Mouse (Mus musculus) gastrocnemius, postnatal 14 days (tissue): ENCODE data around the gene Ly6g6d. TPM values are rescaled to one million over a fixed set of nuclear protein-coding genes. Genes with fewer than 3 reads are reported as not detected.

Source experiments
- DNase-seq: peaks from one replicate; pipeline ENCODE4 v3.0.0; 2021; ENCODE audit warnings: mixed read lengths
- intact Hi-C: fragments of 180-260 bp; cut with DNase I; formaldehyde crosslinking; loops from one replicate; pipeline ENCODE4 v1.15.1; 2025; ENCODE audit warnings: low total_unique reads
- total RNA-seq, 2 experiments: library from RNA; stranded (reverse); gene quantifications; 2 replicates each; pipeline ENCODE4 v1.2.3; 2021

Gene Ly6g6d
- total RNA-seq, 2 experiments from 2014 or later: 0.64 TPM

GRCm38 (mm10) chr17:35076507-35077176, 1.2 kb downstream of the Ly6g6d start, which contains the start of gene Ly6g6e:
Gene Ly6g6e (plus strand): TSS chr17:35076902.
- intact Hi-C loops: no loop called here
- DNase-seq: no peak

DNA sequence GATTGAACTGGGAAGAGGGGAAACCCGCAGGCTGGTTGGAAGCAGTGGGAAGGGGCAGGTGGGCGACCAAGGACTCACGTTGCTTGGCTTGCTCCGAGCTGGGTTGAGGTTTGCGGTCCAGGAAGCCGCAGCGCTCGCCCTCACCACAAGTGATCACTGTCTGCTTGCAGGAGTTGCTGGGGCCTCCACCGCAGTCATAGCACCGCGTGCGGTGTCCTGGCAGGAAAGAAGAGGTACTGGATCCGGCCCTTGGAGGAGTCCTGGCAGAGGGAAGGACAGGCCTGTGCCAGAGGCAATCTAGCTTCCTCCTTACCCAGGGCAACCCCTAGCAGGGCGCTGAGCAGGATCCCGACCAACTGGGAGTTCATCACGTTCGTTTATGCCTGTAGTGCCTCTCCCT, 3.8 kb downstream of the Ly6g6d start:
- DNase-seq: no peak
- intact Hi-C loops: no loop called here

DNA sequence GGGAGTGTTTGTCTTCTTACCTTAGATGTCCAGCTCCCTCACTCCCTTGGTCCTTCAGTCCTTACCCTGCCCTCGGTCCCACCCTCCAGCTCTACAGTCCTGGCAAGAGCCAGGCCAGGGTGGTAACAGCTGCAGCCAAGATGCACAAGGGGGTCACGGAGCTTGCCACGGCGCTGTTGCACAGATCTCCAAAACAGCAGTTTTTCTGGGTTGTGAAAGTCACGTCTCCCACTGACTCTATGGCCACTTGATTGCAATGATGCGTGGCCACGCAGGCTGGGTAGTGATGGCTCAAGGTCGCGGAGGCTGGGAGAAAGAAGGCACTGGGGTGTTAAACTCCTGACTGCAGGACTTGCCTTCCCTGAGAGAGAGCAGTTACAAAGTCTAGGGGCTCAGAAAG, 6.4 kb downstream of the Ly6g6d start:
- intact Hi-C loops: no loop called here
- DNase-seq: no peak

GRCm38 (mm10) chr17:35070556-35071229, 7.2 kb downstream of the Ly6g6d start:
- intact Hi-C loops: no loop called here
- no peak for DNase-seq

DNA sequence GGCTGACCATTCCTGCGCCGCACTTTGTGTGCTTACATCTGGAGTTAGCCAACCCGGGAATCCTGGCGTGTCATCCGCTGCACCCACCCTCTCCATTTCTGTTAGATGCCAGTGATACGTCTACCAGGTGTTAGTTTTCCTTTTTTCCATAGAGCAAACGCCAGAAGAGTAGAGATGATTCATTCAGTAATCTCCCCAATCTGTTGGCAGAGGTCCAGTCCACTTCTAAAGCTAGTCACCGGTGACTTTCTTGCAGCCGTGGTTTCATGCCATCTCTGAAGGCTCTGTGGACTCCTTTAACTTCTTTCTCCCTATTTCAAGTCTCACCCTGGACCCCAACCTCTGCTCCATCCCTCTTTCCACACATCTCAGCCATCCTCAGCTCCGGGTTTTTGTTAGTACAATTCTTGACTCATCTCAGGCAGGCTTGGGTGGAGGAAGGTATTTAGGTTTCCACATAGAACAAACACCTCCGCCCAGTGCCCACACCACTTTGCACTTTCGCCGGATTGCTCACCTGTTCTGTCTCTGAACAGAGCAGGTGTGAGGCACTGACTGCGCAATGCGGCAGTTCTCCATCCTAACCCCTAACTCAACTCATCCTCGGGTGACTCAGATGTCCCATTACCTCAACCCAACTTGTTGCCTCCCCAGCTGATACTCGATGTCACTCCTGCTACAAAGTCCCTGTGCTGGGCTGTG, 9.5 kb downstream of the Ly6g6d start:
- intact Hi-C loops: no loop called here
- DNase-seq: no peak

DNA sequence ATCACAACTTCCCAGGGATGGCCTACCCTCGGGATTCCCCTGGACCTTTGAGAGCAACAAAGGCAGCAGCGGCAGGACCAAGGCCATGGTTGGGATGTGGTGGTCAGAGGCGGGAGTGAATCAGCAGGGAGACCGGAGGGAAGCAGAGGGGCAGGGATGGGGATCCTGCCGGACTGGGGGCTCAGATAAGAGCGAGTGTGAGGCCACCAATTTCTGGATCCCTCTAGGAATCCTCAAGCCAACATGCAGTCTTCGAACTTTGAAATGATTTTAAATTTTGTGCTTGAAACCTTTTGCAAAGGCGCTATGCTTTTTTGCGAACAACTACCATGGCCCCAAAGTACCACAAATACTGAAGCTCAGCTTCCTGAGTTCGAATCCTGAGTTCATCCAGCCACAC, 11.8 kb downstream of the Ly6g6d start, which contains the start of gene Mpig6b:
Mpig6b (minus strand) TSS at position 101 of the 400 bp plus-strand sequence.
- no peak for DNase-seq
- intact Hi-C loops: no loop called here

DNA sequence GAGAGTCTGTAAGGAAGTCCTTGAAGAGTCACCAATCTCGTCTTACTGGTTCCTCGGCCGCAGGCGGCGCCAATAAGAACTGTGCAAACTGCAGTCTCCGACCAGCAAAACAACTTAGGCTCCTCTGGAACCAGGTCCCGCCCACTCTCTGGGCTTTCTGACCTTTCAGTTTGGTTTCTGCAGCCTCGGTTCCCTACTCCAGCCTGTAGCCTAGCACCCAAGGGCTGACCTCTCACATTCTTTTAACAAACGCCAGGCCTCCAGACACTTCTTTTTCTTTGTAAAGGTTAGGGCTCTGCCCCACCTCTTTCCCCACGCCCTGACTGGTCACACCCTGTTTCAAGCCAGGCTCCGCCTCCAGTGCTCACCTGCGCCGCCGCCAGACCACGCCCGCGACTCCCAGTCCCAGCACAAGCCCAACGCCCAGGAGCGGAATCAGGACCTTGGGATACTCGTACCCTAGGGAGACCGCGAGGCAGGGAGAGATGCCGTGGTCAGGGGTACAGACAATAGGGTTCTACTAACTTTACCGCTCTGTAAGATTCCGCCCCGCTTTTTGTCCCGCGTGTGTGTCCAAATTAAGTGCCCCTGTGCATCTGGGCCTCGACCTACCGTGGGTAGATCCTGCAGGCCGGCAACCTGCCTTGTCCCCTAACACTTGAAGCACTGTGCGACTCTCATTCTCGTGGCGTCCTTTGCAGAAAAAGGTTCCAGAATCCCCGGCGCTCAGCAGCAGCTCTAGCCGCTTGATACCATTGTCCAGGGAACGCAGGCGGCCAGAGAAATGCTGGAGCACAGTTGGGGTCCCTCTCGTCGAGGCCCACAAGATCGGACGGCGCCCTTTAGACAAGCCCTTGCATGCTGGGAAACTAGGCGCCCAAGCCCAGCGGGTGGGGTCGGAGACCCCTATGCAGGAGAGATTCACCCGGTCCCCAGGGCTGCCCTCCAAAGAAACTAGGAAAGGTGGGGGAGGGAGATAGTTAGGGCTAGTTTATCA, 12.6 kb downstream of the Ly6g6d start, which contains the start of gene Ly6g6c:
Ly6g6c (plus strand) TSS at position 438 of the 997 bp plus-strand sequence.
- intact Hi-C loops: no loop called here
- DNase-seq: peak; percentile 51

DNA sequence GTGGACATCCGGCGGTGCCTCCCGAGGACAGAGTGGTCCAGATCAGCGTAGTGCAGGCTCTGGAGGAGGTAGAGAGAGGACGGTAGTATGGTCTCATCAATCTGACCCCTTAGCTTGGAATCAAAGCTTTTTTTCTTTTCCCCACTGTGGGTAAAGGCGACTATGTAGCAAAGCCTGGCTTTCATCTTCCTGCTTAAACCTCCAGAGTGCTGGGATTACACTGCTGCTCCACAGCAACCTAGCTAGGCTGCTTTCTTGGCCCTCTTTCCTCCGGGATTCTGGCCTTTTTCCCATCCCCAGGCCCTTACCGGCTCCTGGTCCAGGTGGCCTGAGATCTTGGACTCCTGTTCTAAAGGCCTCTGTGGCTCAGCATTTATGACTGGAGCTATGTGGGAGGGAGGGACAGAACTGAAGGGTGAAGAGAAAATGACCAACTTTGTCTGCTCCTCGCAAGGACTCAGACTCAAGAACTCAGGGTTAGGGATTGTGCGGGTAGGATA, 13.4 kb downstream of the Ly6g6d start:
- intact Hi-C loops: no loop called here

DNA sequence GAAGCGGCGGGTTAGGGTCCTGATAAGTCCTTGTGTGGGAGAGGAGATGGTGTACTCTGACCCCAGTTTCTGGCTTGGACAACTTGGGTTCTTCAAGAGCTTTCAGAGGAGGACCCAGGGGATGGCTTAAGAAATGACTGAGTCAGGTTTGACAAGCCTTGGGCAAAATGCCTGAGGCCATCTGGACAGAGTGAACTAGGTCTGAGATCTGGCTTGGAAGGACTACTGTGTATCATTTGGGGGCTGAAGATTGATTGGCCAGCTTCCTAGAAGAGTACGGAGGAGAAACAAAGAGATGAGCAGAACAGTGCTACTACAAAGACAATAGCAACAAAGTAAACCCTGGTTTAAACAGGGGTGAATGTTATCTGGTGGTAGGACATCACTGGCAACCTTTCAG, 14.4 kb downstream of the Ly6g6d start:
- DNase-seq: no peak
- intact Hi-C loops: no loop called here

More for the DNA sequence above, 13.4 kb downstream of the Ly6g6d start:
- no peak for DNase-seq

DNA sequence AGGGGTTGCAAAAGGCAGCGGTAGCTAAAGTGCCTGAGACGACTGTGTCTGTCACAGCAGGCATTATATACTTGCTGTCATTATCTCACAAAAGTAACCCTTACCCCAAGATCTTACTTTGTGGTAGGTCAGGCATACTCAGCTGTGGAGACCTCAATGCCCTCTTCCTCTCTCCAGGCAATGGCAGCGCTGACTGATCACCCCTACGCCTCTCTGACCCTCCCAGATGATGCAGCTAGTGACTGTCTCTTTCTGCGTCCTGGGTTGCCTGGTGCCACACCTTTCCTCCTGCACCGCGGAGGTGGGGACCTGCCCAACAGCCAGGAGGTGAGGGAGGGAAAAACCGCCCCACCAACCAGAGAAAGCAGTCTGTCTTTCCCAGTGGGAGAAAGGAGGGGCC, 16.6 kb downstream of the Ly6g6d start:
- intact Hi-C loops: no loop called here
- no peak for DNase-seq

DNA sequence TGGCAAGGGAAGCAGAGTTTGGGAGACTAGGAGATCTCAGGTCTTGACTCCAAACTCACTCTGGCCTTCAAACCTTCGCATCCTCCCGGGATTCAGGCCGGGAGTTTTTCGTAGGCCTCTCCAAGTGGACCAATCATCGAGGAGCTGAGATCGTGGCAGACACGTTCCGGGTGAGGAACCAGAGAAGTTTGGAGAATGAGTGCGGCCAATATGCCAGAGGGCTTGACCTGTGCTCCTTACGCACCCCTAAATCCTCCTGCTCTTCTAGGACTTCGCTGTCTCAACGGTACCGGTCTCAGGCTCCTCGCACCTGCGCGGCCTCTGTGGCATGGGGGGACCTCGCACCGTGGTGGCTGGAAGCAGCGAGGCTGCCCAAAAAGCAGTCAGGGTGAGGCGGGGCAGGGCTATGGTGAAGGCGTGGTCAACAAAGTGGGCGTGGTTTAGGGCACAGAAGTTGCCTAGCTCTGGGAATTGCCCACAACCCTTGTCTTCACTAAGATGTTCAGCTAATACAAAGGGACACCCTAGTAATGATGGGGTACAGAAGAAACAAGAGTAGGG, 17.0 kb downstream of the Ly6g6d start:
- intact Hi-C loops: no loop called here
- DNase-seq: no peak

DNA sequence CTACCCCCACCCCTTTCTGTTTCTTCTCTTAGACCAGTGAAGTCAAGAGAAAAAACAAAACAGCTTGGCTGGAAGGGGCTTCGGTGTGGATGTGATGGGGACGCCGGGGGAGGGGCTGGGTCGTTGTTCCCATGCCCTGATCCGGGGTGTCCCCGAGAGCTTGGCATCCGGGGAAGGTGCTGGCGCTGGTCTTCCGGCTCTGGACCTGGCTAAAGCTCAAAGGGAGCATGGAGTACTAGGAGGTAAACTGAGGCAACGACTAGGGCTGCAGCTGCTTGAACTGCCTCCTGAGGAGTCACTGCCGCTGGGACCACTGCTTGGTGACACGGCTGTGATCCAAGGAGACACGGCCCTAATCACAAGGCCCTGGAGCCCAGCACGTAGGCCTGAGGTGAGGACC, 17.8 kb downstream of the Ly6g6d start:
- DNase-seq: no peak
- intact Hi-C loops: no loop called here

DNA sequence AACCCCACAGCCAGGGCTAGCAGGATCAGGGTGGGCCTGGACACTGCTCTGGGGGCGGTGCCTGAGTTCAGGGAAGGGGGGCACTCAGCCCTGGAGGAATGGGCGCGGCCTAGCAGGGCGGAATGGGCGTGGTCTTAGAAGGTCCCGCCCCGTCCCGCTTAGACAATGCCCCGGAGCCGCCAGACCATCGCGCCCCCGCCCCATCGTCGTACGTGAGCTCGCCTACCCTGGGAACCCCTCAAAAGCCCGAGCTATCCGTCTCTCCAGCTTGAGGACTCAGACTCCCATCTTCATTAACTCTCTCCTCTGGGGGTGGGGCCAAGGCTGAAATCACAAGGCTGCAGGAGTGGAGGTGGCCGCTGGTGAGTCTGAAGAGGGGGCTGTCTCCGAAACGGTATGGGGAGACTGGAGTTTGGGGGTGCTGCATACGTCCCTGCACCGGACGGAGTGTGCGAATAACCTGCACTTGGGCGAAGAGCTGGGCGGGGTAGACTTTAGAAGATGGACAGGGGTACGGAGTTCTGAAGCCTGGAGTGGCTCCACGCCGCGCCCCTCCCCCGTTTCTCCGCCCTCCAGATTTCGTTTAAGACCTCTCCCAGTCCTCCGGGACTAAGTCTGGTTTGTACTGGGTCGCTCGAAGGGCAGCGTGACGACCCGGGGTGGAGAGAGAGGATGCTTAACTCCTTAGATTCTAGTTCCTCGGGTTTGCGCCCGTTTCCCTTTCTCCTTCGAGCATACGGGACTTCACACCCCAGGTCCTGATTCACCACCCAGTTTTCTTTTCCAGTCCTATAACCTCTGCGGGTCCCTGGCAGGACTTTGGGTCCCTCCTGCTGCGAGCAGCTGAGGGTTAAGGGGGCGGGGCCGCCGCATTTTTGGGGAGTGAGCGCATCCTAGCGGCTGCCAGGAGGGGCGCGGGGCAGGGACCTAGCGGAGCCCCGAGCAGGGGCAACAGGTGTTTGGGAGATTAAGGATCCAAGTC, 18.7 kb downstream of the Ly6g6d start, which contains the start of gene Ddah2:
Ddah2 (plus strand) TSS at position 125 of the 982 bp plus-strand sequence.
- DNase-seq: peak; percentile 93
- intact Hi-C loops: loop anchor here (2.0 kb wide), 1 partner anchor 38 kb away; no protein-coding TSS in a partner anchor

DNA sequence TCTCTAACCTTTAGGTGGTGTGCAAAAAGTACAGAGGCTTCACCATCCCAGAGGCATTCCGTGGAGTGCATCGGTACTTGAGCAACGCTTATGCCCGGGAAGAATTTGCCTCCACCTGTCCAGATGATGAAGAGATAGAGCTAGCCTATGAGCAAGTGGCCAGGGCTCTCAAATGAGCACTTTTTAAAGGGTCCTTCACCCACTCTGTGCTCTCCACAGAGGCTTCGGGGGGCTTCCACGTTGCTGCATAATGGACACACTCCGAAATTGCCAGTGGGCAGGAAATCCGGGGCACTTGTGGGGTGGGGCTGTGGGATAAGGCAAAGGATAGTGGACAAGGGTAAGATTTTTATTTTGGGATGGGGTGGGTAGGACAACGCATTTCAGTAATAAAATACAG, 19.5 kb downstream of the Ly6g6d start:
- no peak for DNase-seq
- intact Hi-C loops: loop anchor here (2.0 kb wide), 1 partner anchor 38 kb away; no protein-coding TSS in a partner anchor

GRCm38 (mm10) chr17:35057090-35057489, 20.8 kb downstream of the Ly6g6d start:
- intact Hi-C loops: no loop called here
- DNase-seq: no peak

- intact Hi-C loops: no loop called here
- no peak for DNase-seq
Observed at GRCm38 (mm10) chr17:35055691-35056495, 22.0 kb downstream of the Ly6g6d start.
